ENCODE assay signal across 20 mouse cellular contexts in the genomic region with DNA sequence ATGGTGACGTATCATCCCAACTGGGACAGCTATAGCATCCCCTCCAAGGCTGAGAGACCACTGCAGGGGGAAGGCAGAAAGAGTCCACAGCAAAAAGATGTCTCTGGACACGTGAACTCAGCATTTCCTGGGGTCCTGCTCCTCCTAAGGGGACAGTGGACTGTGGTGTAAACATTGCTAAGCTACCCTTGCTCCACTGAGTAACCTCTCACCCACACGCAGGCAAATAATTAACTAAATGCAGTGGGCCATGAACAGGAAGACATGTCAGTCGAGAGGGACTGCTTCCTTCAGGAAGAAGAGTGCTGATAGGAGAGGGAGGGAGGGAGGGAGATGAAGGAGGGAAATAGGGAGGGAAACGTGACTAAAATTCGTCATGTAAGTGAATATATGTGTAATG. TPM values are rescaled to one million over a fixed set of nuclear protein-coding genes. Genes with fewer than 3 reads are reported as not detected.
DNase-seq lines count a peak whose midpoint lies in the region; ATAC-seq and TF ChIP-seq lines count a peak whose summit lies in the region.
"Had no signal": no experiment of that assay in that cellular context is flagged by ENCODE, and none has a peak within 500 bp of the region (broad histone marks: within the 10 kb centered on the region; RNA-seq: fewer than 3 reads in every experiment).

No protein-coding gene starts in this region.

- no peak overlapping the region for H3K4me3 ChIP-seq in liver, adult 2 months (ENCODE audit: insufficient read depth, low read depth, low read length)
- H3K4me3 ChIP-seq in kidney, embryonic 16.5 days (ENCODE audit: low read length): no peak overlapping the region
- H3K4me3 ChIP-seq in liver, embryonic 11.5 days (ENCODE audit: low read depth, low read length): no peak overlapping the region
- no peak overlapping the region for H3K4me3 ChIP-seq in hindbrain, embryonic 13.5 days
- H3K4me3 ChIP-seq: embryonic facial prominence, embryonic 10.5 days; gastrocnemius, adult 2 months; limb, embryonic 15.5 days had no signal

- WGBS in liver, adult 2 months: 7% methylated on average over 6 of the region's 6 CpGs
- 21% methylated on average over 6 of the region's 6 CpGs for WGBS in kidney, embryonic 16.5 days
- 28% methylated on average over 6 of the region's 6 CpGs for WGBS in liver, embryonic 11.5 days
- 31% methylated on average over 6 of the region's 6 CpGs for WGBS in hindbrain, embryonic 13.5 days

- H3K79me2 ChIP-seq in liver, adult 2 months (ENCODE audit: control insufficient read depth, insufficient read depth, low read length): 0 out of 2 replicates have a peak, but pooled peaks cover 4% of the 10 kb centered on the region

- no peak overlapping the region for H3K9ac ChIP-seq in liver, adult 2 months (ENCODE audit: low read depth, low read length)
- H3K9ac ChIP-seq in kidney, embryonic 16.5 days (replicated peaks; ENCODE audit: low read length): no peak overlapping the region
- H3K9ac ChIP-seq in liver, embryonic 11.5 days (ENCODE audit: low read depth, low read length): no peak overlapping the region
- no peak overlapping the region for H3K9ac ChIP-seq in hindbrain, embryonic 13.5 days
- H3K9ac ChIP-seq: limb, embryonic 15.5 days had no signal

- H3K36me3 ChIP-seq in liver, adult 2 months (ENCODE audit: control insufficient read depth, insufficient read depth, low read length): no peaks in the 10 kb centered on the region
- no peaks in the 10 kb centered on the region for H3K36me3 ChIP-seq in kidney, embryonic 16.5 days (ENCODE audit: insufficient read depth, low read length)
- H3K36me3 ChIP-seq in liver, embryonic 11.5 days (ENCODE audit: control insufficient read depth, insufficient read depth, low read length): no peaks in the 10 kb centered on the region
- no peaks in the 10 kb centered on the region for H3K36me3 ChIP-seq in hindbrain, embryonic 13.5 days
- H3K36me3 ChIP-seq: embryonic facial prominence, embryonic 10.5 days; limb, embryonic 15.5 days had no signal

- peaks cover 4% of the 10 kb centered on the region for H3K4me1 ChIP-seq in liver, adult 2 months (ENCODE audit: control insufficient read depth, insufficient read depth, low read length)
- H3K4me1 ChIP-seq in kidney, embryonic 16.5 days (ENCODE audit: insufficient read depth, low read length): peaks cover 35% of the 10 kb centered on the region
- peaks cover 9% of the 10 kb centered on the region for H3K4me1 ChIP-seq in liver, embryonic 11.5 days (replicated peaks; ENCODE audit: control insufficient read depth, insufficient read depth, low read length)
- peaks cover 46% of the 10 kb centered on the region for H3K4me1 ChIP-seq in hindbrain, embryonic 13.5 days (replicated peaks)

- H3K4me2 ChIP-seq in kidney, embryonic 16.5 days (replicated peaks; ENCODE audit: low read depth, low read length): no peak overlapping the region
- no peak overlapping the region for H3K4me2 ChIP-seq in liver, embryonic 11.5 days
- no peak overlapping the region for H3K4me2 ChIP-seq in hindbrain, embryonic 13.5 days
- H3K4me2 ChIP-seq: heart, embryonic 11.5 days; limb, embryonic 15.5 days had no signal

- peak; percentile 77 for DNase-seq in liver, adult 2 months (ENCODE audit: extremely low read depth, low read depth, low spot score)
- DNase-seq in liver: no peak
- no peak for DNase-seq in liver, embryonic 11.5 days (ENCODE audit: low spot score)
- DNase-seq in yolk sac, embryonic 10.5 days (ENCODE audit: low spot score): peak; percentile 70
- DNase-seq in adrenal gland, adult (ENCODE audit: inconsistent age in 2 of 2, low spot score in 1 of 2): no peak
- DNase-seq in lung, postnatal 10 days: no peak
- DNase-seq: adrenal gland, postnatal 36 days; cerebellum, adult 18-20 months; cerebellum, postnatal 36 days; gastrocnemius, adult 2 months; heart, postnatal 10 days; retina, postnatal 1 day; thymus, postnatal 25 days had no signal

- H3K27me3 ChIP-seq in liver, adult 2 months (ENCODE audit: control insufficient read depth, insufficient read depth, low read length): no peaks in the 10 kb centered on the region
- H3K27me3 ChIP-seq in kidney, embryonic 16.5 days (ENCODE audit: insufficient read depth, low read length): no peaks in the 10 kb centered on the region
- peaks cover under 1% of the 10 kb centered on the region; the same call in 1 of the 2 replicates for H3K27me3 ChIP-seq in liver, embryonic 11.5 days (replicated peaks; ENCODE audit: control insufficient read depth, insufficient read depth, low read length)
- peaks cover 47% of the 10 kb centered on the region for H3K27me3 ChIP-seq in hindbrain, embryonic 13.5 days

- H3K27ac ChIP-seq in liver, adult 2 months (replicated peaks; ENCODE audit: insufficient read depth, low read depth, low read length): no peak overlapping the region
- no peak overlapping the region; the same call in 1 of the 2 replicates for H3K27ac ChIP-seq in kidney, embryonic 16.5 days (ENCODE audit: low read length)
- H3K27ac ChIP-seq in liver, embryonic 11.5 days (ENCODE audit: low read depth, low read length): no peak overlapping the region
- no peak overlapping the region for H3K27ac ChIP-seq in hindbrain, embryonic 13.5 days
- H3K27ac ChIP-seq: embryonic facial prominence, embryonic 10.5 days; gastrocnemius, adult 2 months; limb, embryonic 15.5 days had no signal

- H3K9me3 ChIP-seq in kidney, embryonic 16.5 days (ENCODE audit: low read length): no peaks in the 10 kb centered on the region
- no peaks in the 10 kb centered on the region for H3K9me3 ChIP-seq in liver, embryonic 11.5 days (ENCODE audit: control insufficient read depth, low read length)
- no peaks in the 10 kb centered on the region for H3K9me3 ChIP-seq in hindbrain, embryonic 13.5 days
- H3K9me3 ChIP-seq: embryonic facial prominence, embryonic 10.5 days; limb, embryonic 15.5 days had no signal

- TF ChIP-seq POLR2A in liver, adult 2 months (IDR thresholded peaks at IDR 0.05; ENCODE audit: extremely low read depth, insufficient read depth, low read length): no peak

- ATAC-seq in kidney, embryonic 16.5 days (ENCODE audit: low FRiP score, low TSS enrichment): peak; percentile 32; the same call in 1 of the 2 replicates
- ATAC-seq in liver, embryonic 11.5 days (replicated peaks; ENCODE audit: low FRiP score): 0 out of 2 replicates have a peak, but pooled peaks have one; percentile 30
- ATAC-seq in hindbrain, embryonic 13.5 days (ENCODE audit: low FRiP score): no peak
- ATAC-seq: lung, postnatal 0 days had no signal

- TF ChIP-seq CTCF in liver, adult 2 months (IDR thresholded peaks at IDR 0.05; ENCODE audit: low read depth, low read length): no peak

RNA-seq across cellular contexts. Expression of a gene that starts 22.7 kb away (rescaled TPM):
- total RNA-seq in liver, adult 2 months (2014; rRNA removed): under 0.01 and 0.07 TPM in 2 replicates
- 0.04 and 0.06 TPM in 2 replicates for polyA plus RNA-seq in liver, adult 2 months (2012; rRNA removed)
- 0.87 and 0.89 TPM in 2 replicates for polyA plus RNA-seq in kidney, embryonic 16.5 days (2015; fragmentation: Nextera tagmentation; extraction: Ambion mirVana)
- polyA plus RNA-seq in liver, embryonic 11.5 days (2014; fragmentation: Nextera tagmentation; extraction: Ambion mirVana): 0.23 TPM in 1 of 2 replicates, not detected in the other
- polyA plus RNA-seq in hindbrain, embryonic 13.5 days (2015; fragmentation: Nextera tagmentation; extraction: Ambion mirVana): 0.43 and 0.71 TPM in 2 replicates

RNA-seq across cellular contexts. Expression of a gene that starts 23.9 kb away (rescaled TPM):
- 0.27 TPM in 1 of 2 replicates, not detected in the other for total RNA-seq in liver, adult 2 months (2014; rRNA removed)
- polyA plus RNA-seq in liver, adult 2 months (2012; rRNA removed): 0.04 and 0.12 TPM in 2 replicates
- polyA plus RNA-seq in kidney, embryonic 16.5 days (2015; fragmentation: Nextera tagmentation; extraction: Ambion mirVana): 6.1 and 6.4 TPM in 2 replicates
- 0.62 and 1.1 TPM in 2 replicates for polyA plus RNA-seq in liver, embryonic 11.5 days (2014; fragmentation: Nextera tagmentation; extraction: Ambion mirVana)
- 29.2 and 40.2 TPM in 2 replicates for polyA plus RNA-seq in hindbrain, embryonic 13.5 days (2015; fragmentation: Nextera tagmentation; extraction: Ambion mirVana)
- total RNA-seq: gastrocnemius, adult 2 months had no signal
- polyA plus RNA-seq: CD4-positive, CD25-positive, alpha-beta regulatory T cell, adult 4 months had no signal

RNA-seq across cellular contexts. Expression of a gene that starts 25.7 kb away (rescaled TPM):
- total RNA-seq in liver, adult 2 months (2014; rRNA removed): not detected in 2 replicates
- 0.02 TPM in 1 of 2 replicates, not detected in the other for polyA plus RNA-seq in liver, adult 2 months (2012; rRNA removed)
- 2.7 and 2.8 TPM in 2 replicates for polyA plus RNA-seq in kidney, embryonic 16.5 days (2015; fragmentation: Nextera tagmentation; extraction: Ambion mirVana)
- 0.05 and 0.06 TPM in 2 replicates for polyA plus RNA-seq in liver, embryonic 11.5 days (2014; fragmentation: Nextera tagmentation; extraction: Ambion mirVana)
- polyA plus RNA-seq in hindbrain, embryonic 13.5 days (2015; fragmentation: Nextera tagmentation; extraction: Ambion mirVana): 1.4 TPM in 2 replicates
- total RNA-seq: gastrocnemius, adult 2 months had no signal

RNA-seq across cellular contexts. Expression of a gene that starts 53.0 kb away (rescaled TPM):
- total RNA-seq in liver, adult 2 months (2014; rRNA removed): 2.3 and 4.7 TPM in 2 replicates
- polyA plus RNA-seq in liver, adult 2 months (2012; rRNA removed): 8.7 and 12.7 TPM in 2 replicates
- 60.2 and 62.9 TPM in 2 replicates for polyA plus RNA-seq in kidney, embryonic 16.5 days (2015; fragmentation: Nextera tagmentation; extraction: Ambion mirVana)
- polyA plus RNA-seq in liver, embryonic 11.5 days (2014; fragmentation: Nextera tagmentation; extraction: Ambion mirVana): 15.5 and 18.4 TPM in 2 replicates
- polyA plus RNA-seq in hindbrain, embryonic 13.5 days (2015; fragmentation: Nextera tagmentation; extraction: Ambion mirVana): 9.8 and 11.0 TPM in 2 replicates

Comparison
In these comparisons a context has a peak if more than half of its experiments do, and no peak if none do; other contexts are left out.
1. DNase-seq: peak in liver, adult 2 months (single experiment) and yolk sac, embryonic 10.5 days (single experiment); none in liver (single experiment), liver, embryonic 11.5 days (single experiment), adrenal gland, adult (0 of 2) and lung, postnatal 10 days (single experiment).